Mouse (Mus musculus) thymus, postnatal 36 days (tissue): ENCODE measurements around the gene Smg6.
A peak's percentile ranks its signal among the peaks of the same experiment; 100 is the strongest.
"Not testable (repeated sequence)": the region's sequence is repeated elsewhere in the genome, so short reads cannot be mapped to it uniquely, and the experiment has no call there.

Experiments
- DNase-seq, 2 experiments: peaks; one replicate each; pipeline ENCODE4 v3.0.0; 2022; ENCODE audit warnings: mixed read lengths in 2 of 2

Smg6 gene

GRCm38 (mm10) chr11:74996482-74996881 lies 70.9 kb downstream of the Smg6 start:
- DNase-seq = no peak

GRCm38 (mm10) chr11:75000869-75001653 lies 75.4 kb downstream of the Smg6 start:
- DNase-seq = no peak

- no peak for DNase-seq
Measured at GRCm38 (mm10) chr11:75008270-75008669, 82.6 kb downstream of the Smg6 start.

DNA sequence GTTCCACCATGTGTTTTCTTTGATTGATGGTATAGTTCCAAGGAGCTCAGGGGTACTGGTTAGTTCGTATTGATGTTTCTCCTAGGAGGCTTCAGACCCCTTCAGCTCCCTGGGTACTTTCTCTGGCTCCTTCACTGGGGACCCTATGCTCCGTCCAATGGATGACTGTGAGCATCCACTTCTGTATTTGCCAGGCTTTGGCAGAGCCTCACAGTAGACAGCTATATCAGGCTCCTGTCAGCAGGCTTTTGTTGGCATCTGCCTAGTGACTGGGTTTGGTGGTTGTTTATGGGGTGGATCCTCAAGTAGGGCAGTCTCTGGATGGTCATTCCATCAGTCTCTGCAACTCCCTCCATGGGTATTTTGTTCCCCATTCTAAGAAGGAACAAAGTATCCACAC lies 83.9 kb downstream of the Smg6 start:
- not testable (repeated sequence) for DNase-seq

DNA sequence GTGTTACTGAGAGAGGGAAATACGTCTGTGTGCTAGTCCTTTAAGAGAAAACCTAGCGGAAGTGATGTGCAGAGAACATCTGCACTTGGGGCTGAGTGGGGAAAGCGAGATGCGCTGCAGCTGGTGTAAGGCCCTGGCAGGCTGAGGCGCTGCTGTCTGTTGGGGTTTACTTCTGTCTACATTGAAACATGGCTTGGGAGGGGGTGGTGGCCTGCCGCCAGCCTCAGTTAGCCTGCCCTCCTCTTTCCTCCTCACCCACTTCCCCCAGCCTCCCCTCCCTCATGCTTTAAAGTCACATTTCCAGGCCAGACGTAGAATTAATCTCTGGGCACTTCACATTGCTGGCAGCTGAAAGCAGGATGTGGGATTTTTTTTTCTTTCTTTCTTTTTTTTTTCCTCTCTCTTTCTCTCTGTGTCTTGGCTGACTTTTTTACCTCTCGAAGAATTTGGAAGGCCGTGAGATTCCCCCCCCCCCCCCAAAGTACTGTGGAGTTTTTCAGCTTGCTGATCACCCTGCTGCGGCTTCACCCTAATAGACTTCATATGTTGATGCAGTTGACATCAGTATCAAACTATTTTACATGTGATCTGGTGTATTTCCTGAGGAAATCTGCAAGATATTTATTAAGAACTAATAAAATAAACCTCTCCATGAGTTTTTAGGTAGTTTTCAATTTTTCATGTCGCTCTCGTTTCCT lies 87.5 kb downstream of the Smg6 start:
- DNase-seq = peak; percentile 81 to 90

DNA sequence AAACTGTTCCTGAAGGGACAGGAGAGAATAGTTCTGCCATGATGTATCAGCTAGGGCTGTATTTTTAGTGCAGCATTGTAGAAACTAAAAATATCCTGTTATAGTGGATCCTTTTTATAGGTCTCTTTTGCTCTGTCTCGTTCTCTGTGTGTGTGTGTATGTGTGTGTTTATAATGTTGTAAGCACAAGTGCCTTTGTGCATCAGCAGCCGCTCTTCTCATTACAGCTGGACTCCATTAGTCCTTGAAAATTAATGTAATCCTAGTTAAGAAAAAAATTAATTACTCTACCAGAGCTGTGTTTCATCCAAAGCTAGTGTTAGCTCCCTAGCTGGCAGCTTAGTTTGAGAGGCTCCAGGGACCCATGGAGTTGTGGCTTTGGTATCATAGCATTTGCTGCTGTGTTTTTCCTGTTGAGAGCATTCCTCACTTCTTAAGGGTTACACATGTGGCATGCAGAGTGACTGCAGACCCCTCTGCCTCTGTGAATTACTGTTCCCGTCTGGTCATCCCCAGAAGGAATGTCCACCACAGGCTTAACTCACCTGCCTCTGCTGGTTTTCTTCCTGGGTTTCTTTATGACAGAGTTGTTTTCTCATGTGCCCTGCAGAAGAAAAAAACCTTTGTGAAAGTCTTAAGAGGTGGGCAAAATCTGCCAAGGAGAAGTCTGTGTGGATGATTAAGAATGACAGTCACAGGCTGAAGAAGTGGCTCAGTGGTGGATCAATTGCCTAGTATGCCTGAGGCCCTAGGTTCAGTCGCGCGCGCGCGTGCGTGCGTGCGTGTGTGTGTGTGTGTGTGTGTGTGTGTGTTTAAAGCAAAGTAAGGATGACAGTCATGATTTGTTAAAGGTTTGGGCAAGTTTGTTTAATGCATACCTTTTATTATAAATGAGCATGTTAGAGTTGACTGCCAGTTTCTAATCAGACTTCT lies 88.4 kb downstream of the Smg6 start:
- DNase-seq = no peak

DNA sequence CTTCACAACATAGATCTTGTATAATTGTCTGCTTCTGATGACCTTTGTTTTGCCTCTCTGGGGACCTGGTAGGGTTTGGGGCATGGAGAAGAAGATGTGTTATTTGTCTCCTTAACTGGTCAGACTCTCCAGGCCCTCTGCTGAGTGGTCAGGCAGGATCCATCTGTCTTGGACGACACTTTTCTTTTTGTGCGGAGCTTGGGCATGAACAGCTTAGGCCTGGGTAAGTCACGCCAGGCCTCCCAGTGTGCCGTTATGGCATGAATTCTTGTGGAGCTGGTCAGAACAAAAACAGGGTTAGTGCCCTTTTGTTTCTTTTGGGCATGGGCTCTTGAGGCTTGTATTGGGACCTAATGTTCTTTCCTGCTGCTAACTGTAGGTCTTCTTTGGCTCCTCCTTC lies 89.2 kb downstream of the Smg6 start:
- no peak for DNase-seq

- no peak for DNase-seq
Measured at GRCm38 (mm10) chr11:75015453-75015871, 89.8 kb downstream of the Smg6 start.

DNA sequence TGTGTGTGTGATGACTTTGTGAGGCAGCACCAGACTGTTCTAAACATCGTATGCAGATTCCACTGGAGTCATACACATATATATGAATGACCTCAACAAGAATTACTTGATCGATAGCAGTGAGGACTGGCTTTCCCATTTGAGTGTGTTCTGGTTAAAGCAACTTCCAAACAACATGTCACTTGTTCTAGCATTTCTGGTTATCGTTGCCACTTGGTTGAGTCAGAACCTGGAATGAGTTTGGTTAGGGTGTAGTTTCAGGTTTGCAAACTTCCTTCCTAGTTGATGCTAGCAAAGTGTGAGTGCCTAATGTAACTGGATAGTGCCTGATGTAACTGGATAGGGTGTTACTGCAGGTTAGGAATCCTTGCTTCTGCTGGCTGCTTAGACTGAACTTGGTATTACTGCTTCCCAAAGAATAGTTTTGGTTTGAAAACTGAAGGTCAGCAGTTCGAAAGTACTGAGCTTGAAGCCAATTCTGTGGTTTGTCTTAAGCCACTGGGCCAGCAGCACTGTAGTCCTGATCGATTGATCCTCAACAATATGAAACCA lies 90.8 kb downstream of the Smg6 start:
- no peak for DNase-seq

DNA sequence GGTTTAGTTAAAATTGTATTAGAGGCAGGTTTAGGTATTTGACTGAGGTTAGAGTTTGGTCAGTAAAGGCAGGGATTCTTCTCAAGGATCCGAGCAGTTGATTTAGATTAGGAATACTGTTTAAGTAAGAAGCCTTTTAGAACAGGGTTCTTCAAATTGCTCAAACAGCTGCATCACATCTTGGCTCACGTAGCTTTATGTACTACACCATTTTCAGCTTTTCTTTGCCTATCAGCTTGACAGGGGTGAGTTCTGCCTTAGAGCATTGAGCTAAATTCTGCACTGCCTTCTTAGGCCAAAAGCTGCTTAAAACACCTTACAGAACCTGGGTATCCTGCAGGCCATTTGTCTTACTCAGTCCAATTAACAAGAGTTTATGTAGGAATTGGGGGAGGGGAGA lies 92.2 kb downstream of the Smg6 start:
- DNase-seq = no peak

DNA sequence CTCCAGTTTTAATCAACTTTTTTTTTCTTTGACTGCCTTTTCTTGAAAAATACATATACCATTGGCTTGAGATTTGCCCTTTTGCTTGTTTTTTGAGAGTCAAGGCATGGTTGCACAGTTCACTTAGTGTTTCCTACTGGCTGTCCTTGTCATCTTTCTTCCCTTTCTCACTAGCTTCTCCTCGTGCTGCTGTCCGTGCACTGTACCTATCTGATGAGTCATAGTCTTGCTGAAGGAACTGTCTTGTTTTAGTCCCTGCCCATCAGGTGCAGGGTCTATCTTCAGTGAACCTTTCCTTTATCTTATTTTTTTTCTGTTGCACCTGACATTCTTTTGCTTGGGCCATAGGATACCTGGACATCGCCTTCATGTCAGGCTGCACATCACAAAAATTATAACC lies 101.4 kb downstream of the Smg6 start:
- DNase-seq = no peak

DNA sequence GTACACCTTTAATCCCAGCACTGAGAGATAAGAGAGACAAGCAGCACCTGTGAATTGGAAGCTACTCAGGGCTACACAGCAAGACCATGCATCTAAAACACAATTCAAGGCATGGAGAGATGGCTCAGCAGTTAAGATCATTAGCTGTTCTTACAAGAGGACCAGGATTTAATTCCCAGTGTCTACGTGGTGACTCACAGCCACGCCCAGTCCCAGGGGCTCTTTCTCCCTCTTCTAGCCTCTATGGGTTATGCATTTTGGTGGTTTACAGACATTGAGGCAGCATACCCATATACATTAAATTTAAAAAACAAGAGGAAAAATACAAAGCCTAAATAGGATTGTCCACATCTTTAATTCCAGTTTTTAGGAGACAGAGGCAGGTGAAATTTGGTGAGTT lies 102.0 kb downstream of the Smg6 start:
- DNase-seq = no peak

GRCm38 (mm10) chr11:75031251-75031650 lies 105.6 kb downstream of the Smg6 start:
- no peak for DNase-seq

GRCm38 (mm10) chr11:75032946-75033345 lies 107.3 kb downstream of the Smg6 start:
- peak; percentile 35 to 55 for DNase-seq

DNA sequence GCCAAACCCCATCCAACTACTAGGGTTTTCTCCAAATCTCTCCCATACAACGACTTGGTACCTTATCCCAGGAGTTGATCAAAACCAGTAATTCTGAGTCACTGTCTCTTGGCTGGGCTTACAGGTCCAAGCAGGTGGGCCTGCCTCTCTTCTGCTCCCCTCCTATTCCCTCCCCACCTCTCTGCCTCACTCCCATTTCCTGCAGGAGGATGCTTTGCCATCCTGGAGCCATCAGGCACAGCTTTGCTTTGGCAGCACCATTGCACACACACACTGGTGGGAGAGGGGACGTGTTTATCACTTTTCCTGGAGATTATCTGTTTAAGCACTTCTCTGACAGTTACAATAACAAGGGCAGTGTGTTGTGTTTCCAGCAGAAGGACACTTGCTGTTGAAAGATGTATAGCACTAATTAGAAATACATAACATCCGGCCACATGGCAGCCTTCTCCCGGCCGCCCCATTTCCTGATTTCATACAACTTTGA lies 108.0 kb downstream of the Smg6 start:
- DNase-seq = no peak

- no peak for DNase-seq
Measured at GRCm38 (mm10) chr11:75034104-75034503, 108.5 kb downstream of the Smg6 start.

GRCm38 (mm10) chr11:75044333-75044732 lies 118.7 kb downstream of the Smg6 start:
- no peak for DNase-seq

GRCm38 (mm10) chr11:75045822-75046221 lies 120.2 kb downstream of the Smg6 start:
- DNase-seq = no peak

DNA sequence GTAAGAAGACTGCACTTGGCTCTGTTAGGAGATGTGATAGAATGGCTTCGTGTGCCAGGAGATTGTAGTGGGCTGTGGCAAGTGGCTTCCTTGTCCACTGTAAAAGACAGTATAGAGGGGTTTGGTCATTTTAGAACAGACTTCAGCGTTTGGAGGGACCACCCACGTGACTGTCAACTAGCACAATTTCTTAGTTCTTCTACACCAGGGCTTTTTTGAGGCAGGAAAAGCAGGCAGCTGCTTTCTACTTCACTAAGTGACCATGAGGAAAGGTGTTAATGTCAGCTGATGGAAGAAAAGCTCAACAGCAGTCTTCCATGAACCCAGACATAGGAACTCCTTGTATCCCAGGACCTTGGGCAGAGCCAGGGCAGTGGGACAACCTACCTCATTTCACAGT lies 121.0 kb downstream of the Smg6 start:
- no peak for DNase-seq

DNA sequence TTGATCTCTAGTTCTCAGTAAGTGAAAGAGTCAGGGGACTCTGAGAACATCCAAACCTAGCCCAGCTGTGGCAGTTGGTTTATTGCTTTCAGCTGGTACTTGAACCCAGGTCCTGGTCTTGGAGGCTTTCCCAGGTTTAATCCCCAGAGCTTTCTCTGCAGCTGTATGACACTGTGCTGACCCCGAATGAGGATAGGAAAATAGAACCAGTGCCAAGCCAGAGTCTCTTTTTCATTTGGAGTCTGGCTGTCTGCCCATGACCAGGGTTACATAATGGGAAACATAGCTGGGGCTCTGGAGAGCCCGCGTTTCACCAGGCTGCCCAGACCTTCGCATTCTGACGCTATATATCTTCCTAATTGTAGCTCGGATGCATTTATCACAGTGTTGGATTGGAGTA lies 121.4 kb downstream of the Smg6 start:
- no peak for DNase-seq

DNA sequence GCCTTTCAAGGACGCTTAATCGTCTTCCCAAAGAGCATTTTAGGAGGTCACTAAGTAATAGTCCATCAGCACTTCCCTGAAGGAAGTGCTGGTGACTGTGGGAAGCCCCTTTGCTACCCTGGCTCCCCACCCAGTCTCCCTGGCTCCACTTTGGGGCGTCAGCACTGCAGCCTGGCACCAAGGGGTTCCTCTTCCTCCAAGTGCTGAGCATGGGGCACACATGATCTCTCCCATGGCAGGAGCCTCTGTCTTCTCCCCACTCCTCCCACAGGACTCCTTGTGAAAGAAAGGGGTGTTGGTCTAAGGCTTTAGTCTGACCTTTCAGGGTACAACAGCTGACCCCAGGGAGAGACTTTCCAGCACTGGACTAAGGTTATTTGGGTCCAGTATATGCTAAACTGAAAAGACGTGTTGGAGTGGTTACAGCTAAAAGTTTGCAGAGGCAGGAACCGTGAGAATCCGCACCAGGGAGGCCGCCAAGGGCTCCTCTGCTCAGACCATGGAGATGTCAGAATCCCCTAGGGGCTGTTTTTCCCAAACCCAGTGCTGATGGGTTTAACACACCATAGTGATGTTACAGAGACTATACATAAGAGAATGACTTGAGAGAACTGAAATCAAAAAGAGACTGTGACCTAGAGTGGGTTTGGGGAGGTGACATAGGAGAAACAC lies 122.2 kb downstream of the Smg6 start:
- DNase-seq = no peak

DNA sequence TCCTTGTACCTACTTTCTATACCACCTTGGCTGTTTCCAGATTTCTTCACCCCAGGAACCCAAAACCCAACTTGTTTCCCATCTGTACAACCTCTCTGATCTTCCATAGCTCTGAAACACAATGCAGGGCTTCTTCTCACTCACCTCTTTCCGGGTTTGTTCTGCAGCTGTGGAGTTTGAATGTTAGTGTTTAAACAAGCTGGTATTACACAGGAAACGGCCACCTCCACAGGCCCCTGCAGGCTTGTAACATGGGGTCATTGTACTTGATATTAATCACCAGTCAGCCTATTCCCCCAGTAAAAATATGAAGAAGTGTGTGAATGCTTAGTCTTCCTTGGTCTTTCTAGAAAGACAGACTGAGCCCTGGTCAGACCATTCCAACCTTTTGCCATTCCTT lies 123.5 kb downstream of the Smg6 start:
- DNase-seq = no peak
